Mouse (Mus musculus) central nervous system, embryonic 18 days (tissue): ENCODE data around the gene Camk1d. TPM values are rescaled to one million over a fixed set of nuclear protein-coding genes. Genes with fewer than 3 reads are reported as not detected.

Experiments
- polyA plus RNA-seq: library from polyadenylated mRNA; depleted of rRNA; stranded (reverse); fragments of >200 nt; gene quantifications from 2 replicates; pipeline ENCODE4 v1.2.3, GENCODE M21; 2012; rRNA removed

The Camk1d gene
- 12.8 and 13.0 TPM in 2 replicates for polyA plus RNA-seq

GRCm38 (mm10) chr2:5714211-5715053 lies at the start of gene Camk1d:
Camk1d (minus strand) TSS chr2:5714515.

Other genes starting within 250 kb of the Camk1d start
- gene Nudt5, start 130.5 kb upstream of the Camk1d start, polyA plus RNA-seq = 12.2 and 15.6 TPM in 2 replicates
- 136 and 145 TPM in 2 replicates for gene Cdc123, start 130.6 kb upstream of the Camk1d start, polyA plus RNA-seq
- 7.3 and 8.6 TPM in 2 replicates for gene Gm13199, start 148.4 kb upstream of the Camk1d start, polyA plus RNA-seq
- 186 and 194 TPM in 2 replicates for gene Sec61a2, start 180.9 kb upstream of the Camk1d start, polyA plus RNA-seq
- gene Dhtkd1, start 228.3 kb upstream of the Camk1d start, polyA plus RNA-seq = 14.7 and 16.9 TPM in 2 replicates
- 11.3 and 11.6 TPM in 2 replicates for gene Upf2, start 237.0 kb upstream of the Camk1d start, polyA plus RNA-seq